Mouse (Mus musculus): ENCODE results near the gene Stx2. TPM values are rescaled to one million over a fixed set of nuclear protein-coding genes. Genes with fewer than 3 reads are reported as not detected.

The Stx2 gene
- total RNA-seq, 1 experiment from 2014 or later: 43.9 TPM

DNA sequence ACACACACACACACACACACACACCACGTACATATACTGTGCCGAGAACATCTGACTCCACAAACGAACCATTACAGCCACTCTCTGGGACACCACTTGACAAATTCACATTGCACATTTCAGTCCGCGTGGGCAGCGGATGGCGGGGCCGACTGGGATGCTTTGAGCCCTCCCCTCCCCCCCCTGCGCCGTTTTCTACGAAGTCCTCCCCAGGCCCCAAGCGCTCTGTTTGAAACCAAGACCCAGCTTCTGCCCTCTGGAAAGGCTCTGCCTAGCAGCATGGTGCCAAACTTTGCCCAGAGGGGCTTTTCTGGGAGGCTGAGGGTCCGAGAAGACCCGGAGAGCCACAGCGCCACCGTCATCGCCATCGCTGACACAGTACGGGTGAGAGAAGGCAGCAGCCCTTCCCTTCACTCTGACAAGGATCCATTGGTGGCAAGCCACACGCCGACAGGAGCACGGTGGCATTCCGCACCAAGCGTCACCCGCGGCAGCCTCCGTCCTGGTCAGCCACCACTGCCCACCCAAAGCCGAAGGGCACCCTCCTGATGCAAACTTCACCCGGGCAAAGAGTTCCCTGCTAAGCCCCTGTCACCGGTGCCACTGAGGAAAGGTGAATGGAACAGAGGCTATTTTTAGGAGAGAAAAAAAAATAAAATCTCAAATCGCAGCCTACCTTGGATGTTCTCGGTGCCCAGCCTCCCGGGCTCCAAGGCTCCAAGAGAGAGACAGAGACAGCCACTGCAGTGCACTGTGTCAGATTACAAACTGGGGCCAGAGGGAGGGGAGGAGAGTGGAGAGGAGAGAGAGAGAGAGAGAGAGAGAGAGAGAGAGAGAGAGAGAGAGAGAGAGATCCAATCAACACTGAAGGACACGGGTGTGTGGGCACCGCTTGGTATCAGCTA is 55.8 kb downstream of the Stx2 start:
- DNase-seq: no peak

DNA sequence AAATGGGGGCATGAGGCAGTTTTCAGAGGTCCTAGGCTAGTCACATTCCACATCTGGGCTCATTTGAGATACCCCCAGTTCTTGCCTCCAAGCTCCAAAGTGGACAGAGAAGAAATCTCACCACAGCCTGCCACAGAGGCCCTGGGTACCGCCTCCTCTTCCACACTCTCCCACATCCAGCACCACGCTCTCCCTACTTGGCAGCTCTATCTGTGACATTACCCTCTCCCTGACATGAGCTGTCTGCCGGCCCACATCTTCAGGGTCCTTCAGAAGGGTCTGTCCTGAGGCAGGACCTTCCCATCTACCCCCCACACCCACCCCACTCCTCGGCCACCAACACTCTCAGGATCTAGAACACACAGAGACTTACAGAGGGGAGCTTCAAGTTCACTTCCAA is 56.9 kb downstream of the Stx2 start:
- no peak for DNase-seq

DNA sequence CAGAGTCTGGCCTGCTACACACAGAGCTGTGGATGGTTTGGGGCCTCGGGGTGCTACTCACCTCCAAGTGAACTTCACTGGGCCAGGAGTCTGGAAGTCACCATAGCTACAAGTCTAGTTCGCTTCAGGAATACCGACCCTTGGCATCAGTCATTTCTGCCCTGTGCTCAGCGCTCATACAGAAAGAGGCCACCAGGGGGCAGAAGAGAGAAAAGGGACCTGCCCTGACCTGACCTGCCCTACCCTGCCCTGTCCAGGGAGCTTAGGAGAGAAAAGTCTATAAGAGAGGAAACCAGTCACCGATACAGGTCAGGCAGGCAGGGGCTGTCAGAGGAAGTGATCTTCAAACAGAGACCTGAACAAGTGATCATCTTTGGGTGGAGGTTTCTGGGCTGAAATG is 61.3 kb downstream of the Stx2 start:
- DNase-seq: peak; percentile 33

DNA sequence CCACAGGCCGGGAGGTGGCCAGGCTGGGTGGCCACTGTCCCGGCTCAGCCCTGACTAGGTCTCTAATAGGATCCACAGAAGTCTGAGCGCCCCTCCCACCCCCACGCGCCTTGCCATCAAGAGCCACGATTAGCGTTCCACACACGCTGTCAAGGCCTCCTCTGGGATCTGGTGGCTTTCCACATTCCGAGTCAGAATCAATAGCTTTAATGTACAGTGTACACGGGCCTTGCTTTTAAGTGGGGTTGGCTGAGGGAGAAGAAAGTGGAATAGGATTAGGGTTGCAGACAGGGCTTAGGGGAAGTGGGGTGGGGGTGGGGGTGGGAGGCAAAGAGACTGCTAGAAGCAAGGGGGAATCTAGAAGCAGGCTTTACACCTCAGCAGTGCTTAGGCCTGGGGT is 67.9 kb downstream of the Stx2 start:
- DNase-seq: no peak

DNA sequence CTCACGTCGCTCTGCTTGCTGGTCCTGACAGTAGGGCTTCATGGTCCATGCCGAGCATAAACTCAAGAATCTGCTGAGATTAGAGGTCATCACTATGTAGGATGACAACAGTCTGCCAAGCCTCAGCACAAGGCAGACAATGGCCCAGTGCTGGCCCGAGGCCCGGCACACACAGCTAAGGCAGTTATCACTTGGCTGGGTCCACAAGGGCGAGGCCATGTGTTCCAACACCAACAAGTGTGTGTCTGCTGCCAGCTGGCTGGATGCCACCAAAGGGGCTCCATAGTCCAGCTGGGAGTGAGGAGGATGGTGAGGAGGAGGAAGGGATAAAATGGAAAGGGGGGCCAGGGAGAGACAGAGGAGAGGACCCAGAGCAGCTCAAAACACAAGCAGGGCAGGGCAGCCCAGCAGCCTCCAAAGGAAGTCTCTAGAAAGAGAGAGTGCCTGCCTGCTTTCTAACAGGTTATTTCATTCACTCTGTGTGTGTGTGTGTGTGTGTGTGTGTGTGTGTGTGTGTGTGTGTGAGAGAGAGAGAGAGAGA is 72.9 kb downstream of the Stx2 start:
- DNase-seq: peak; percentile 13

Other genes with a start within 250 kb of the Stx2 start
- 5.9 and 7.5 TPM in 2 replicates for gene Rimbp2, start 55.1 kb downstream of the Stx2 start, total RNA-seq (2021)
- gene Ran, start 11.5 kb upstream of the Stx2 start, total RNA-seq (2021): 194 and 222 TPM in 2 replicates
- 1.6 and 2.3 TPM in 2 replicates for gene Adgrd1, start 88.2 kb upstream of the Stx2 start, total RNA-seq (2021)